Mouse (Mus musculus): ENCODE data around the gene Eps8. TPM values are rescaled to one million over a fixed set of nuclear protein-coding genes. Genes with fewer than 3 reads are reported as not detected.

The Eps8 gene
- polyA plus RNA-seq, 1 experiment from 2014 or later, result 31.7 TPM

GRCm38 (mm10) chr6:137637443-137637842, 17.2 kb downstream of the Eps8 start:
- 44% methylated on average over 7 of the region's 7 CpGs for WGBS
- Histone ChIP-seq H3K27ac (ENCODE audit: low read length) (no peak overlapping the region; the same call in 1 of the 2 replicates), H3K9me3 (ENCODE audit: control insufficient read depth, low read length) (no peaks in the 10 kb centered on the region), H3K4me1 (replicated peaks; ENCODE audit: control insufficient read depth, insufficient read depth, low read length) (0 out of 2 replicates have a peak, but pooled peaks cover 6% of the 10 kb centered on the region), H3K27me3 (ENCODE audit: control insufficient read depth, insufficient read depth, low read depth, low read length) (no peaks in the 10 kb centered on the region), H3K36me3 (ENCODE audit: control insufficient read depth, insufficient read depth, low read length) (no peaks in the 10 kb centered on the region), H3K4me2 (ENCODE audit: low read depth, low read length) (no peak overlapping the region), H3K4me3 (ENCODE audit: low read length) (no peak overlapping the region), H3K9ac (ENCODE audit: low read length) (no peak overlapping the region)
- no peak for ATAC-seq (ENCODE audit: low read depth)

GRCm38 (mm10) chr6:137636131-137636530, 18.5 kb downstream of the Eps8 start:
- 0 out of 2 replicates have a peak, but pooled peaks cover 6% of the 10 kb centered on the region for H3K4me1 ChIP-seq (replicated peaks; ENCODE audit: control insufficient read depth, insufficient read depth, low read length)
- no peak overlapping the region for H3K27ac ChIP-seq (ENCODE audit: low read length)
- ATAC-seq (ENCODE audit: low read depth), result no peak

DNA sequence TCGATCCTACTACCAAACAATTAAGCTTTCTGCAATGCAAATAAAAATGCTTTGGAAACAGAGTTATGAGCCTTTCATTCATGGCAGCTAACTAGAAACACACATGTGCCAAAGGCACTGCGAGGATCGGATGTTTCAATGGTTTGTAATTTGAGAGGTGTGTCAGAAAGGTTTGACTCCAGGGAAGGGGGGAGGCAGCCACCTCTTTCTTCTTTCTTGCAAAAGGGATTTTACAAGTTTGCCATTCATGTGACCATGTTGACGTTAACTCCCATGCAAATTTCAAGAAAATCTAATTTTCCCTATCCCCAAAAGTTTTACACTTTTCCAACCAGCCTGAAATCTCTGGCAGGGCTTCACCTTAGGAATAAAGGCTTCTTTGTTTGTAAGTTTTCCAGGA, 21.1 kb downstream of the Eps8 start:
- Histone ChIP-seq H3K36me3 (ENCODE audit: control insufficient read depth, insufficient read depth, low read length) (no peaks in the 10 kb centered on the region), H3K9me3 (ENCODE audit: control insufficient read depth, low read length) (no peaks in the 10 kb centered on the region), H3K9ac (ENCODE audit: low read length) (no peak overlapping the region), H3K27me3 (ENCODE audit: control insufficient read depth, insufficient read depth, low read depth, low read length) (no peaks in the 10 kb centered on the region), H3K27ac (ENCODE audit: low read length) (no peak overlapping the region), H3K4me1 (replicated peaks; ENCODE audit: control insufficient read depth, insufficient read depth, low read length) (peaks cover 13% of the 10 kb centered on the region), H3K4me2 (ENCODE audit: low read depth, low read length) (no peak overlapping the region), H3K4me3 (ENCODE audit: low read length) (no peak overlapping the region)
- no peak for ATAC-seq (ENCODE audit: low read depth)
- WGBS, result 40% methylated on average over 4 of the region's 4 CpGs

More at GRCm38 (mm10) chr6:137636131-137636530, 18.5 kb downstream of the Eps8 start:
- H3K4me2 ChIP-seq (ENCODE audit: low read depth, low read length), result no peak overlapping the region
- 62% methylated on average over 5 of the region's 5 CpGs for WGBS
- no peak overlapping the region for H3K9ac ChIP-seq (ENCODE audit: low read length)
- H3K4me3 ChIP-seq (ENCODE audit: low read length), result no peak overlapping the region
- no peaks in the 10 kb centered on the region for H3K36me3 ChIP-seq (ENCODE audit: control insufficient read depth, insufficient read depth, low read length)
- H3K9me3 ChIP-seq (ENCODE audit: control insufficient read depth, low read length), result no peaks in the 10 kb centered on the region
- no peaks in the 10 kb centered on the region for H3K27me3 ChIP-seq (ENCODE audit: control insufficient read depth, insufficient read depth, low read depth, low read length)

- Histone ChIP-seq H3K9ac (ENCODE audit: low read length) (no peak overlapping the region), H3K27me3 (ENCODE audit: control insufficient read depth, insufficient read depth, low read depth, low read length) (no peaks in the 10 kb centered on the region), H3K9me3 (ENCODE audit: control insufficient read depth, low read length) (no peaks in the 10 kb centered on the region), H3K27ac (ENCODE audit: low read length) (no peak overlapping the region), H3K36me3 (ENCODE audit: control insufficient read depth, insufficient read depth, low read length) (no peaks in the 10 kb centered on the region), H3K4me3 (ENCODE audit: low read length) (no peak overlapping the region), H3K4me1 (replicated peaks; ENCODE audit: control insufficient read depth, insufficient read depth, low read length) (peaks cover 14% of the 10 kb centered on the region), H3K4me2 (ENCODE audit: low read depth, low read length) (no peak overlapping the region)
- WGBS, result 70% methylated on average over 8 of the region's 8 CpGs
- ATAC-seq (ENCODE audit: low read depth), result no peak
Observed at GRCm38 (mm10) chr6:137633121-137633520, 21.6 kb downstream of the Eps8 start.

DNA sequence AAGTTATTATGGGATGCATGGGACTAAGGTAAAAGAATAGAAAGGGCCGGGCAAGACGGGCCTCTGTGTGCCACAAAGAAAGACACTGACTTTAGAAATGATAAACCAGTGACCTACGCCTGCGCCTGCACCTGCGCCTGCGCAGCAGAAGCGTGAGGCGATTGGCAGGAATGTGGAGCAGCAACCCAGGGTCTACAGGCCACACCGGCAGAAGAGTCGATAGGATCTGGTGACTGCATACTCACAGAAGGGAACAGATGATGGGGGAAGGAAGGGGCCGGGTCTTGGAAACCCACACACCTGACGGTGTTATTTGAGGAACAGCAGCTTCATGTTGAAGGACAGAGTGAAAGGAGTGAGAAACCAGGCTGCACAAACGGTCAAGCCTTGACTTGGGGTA, 24.3 kb downstream of the Eps8 start:
- 37% methylated on average over 13 of the region's 13 CpGs for WGBS
- Histone ChIP-seq H3K9ac (ENCODE audit: low read length) (no peak overlapping the region), H3K27me3 (ENCODE audit: control insufficient read depth, insufficient read depth, low read depth, low read length) (no peaks in the 10 kb centered on the region), H3K27ac (ENCODE audit: low read length) (no peak overlapping the region), H3K4me1 (replicated peaks; ENCODE audit: control insufficient read depth, insufficient read depth, low read length) (peaks cover 14% of the 10 kb centered on the region), H3K4me2 (ENCODE audit: low read depth, low read length) (peak overlapping the region; percentile 21), H3K4me3 (ENCODE audit: low read length) (no peak overlapping the region), H3K36me3 (ENCODE audit: control insufficient read depth, insufficient read depth, low read length) (no peaks in the 10 kb centered on the region), H3K9me3 (ENCODE audit: control insufficient read depth, low read length) (no peaks in the 10 kb centered on the region)
- 0 out of 2 replicates have a peak, but pooled peaks have one; percentile 31 for ATAC-seq (ENCODE audit: low read depth)

GRCm38 (mm10) chr6:137629603-137630231, 25.0 kb downstream of the Eps8 start:
- peaks cover 14% of the 10 kb centered on the region for H3K4me1 ChIP-seq (replicated peaks; ENCODE audit: control insufficient read depth, insufficient read depth, low read length)
- ATAC-seq (ENCODE audit: low read depth), result peak; percentile 75
- no peak overlapping the region for H3K9ac ChIP-seq (ENCODE audit: low read length)
- H3K4me3 ChIP-seq (ENCODE audit: low read length), result no peak overlapping the region
- peak overlapping the region; percentile 21 for H3K4me2 ChIP-seq (ENCODE audit: low read depth, low read length)
- 24% methylated on average over 13 of the region's 13 CpGs for WGBS
- H3K36me3 ChIP-seq (ENCODE audit: control insufficient read depth, insufficient read depth, low read length), result no peaks in the 10 kb centered on the region
- peak overlapping the region; percentile 65 for H3K27ac ChIP-seq (ENCODE audit: low read length)
- H3K9me3 ChIP-seq (ENCODE audit: control insufficient read depth, low read length), result no peaks in the 10 kb centered on the region
- H3K27me3 ChIP-seq (ENCODE audit: control insufficient read depth, insufficient read depth, low read depth, low read length), result no peaks in the 10 kb centered on the region

DNA sequence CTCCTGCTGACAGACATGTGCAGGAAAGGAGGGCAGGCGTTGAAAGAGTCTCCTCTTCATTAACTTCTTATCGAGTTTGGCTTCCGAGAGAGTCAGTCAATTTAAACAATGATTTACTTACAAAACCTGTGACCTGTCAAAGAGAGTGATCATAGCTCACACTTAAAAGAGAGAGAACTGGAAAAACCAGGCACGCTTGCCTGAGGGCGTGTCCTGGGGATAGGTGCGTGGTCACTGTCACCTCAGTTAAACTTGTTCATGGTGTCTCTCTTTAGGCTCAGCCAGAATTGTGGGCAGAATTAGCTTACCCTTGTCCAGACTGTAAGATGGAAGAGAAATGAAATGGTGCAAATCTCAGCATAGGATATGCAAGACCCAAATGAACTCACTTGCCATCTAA, 26.0 kb downstream of the Eps8 start:
- WGBS, result 55% methylated on average over 6 of the region's 6 CpGs
- ATAC-seq (ENCODE audit: low read depth), result no peak
- Histone ChIP-seq H3K36me3 (ENCODE audit: control insufficient read depth, insufficient read depth, low read length) (no peaks in the 10 kb centered on the region), H3K4me3 (ENCODE audit: low read length) (no peak overlapping the region), H3K27ac (ENCODE audit: low read length) (no peak overlapping the region), H3K9ac (ENCODE audit: low read length) (no peak overlapping the region), H3K4me2 (ENCODE audit: low read depth, low read length) (no peak overlapping the region), H3K9me3 (ENCODE audit: control insufficient read depth, low read length) (no peaks in the 10 kb centered on the region), H3K27me3 (ENCODE audit: control insufficient read depth, insufficient read depth, low read depth, low read length) (no peaks in the 10 kb centered on the region), H3K4me1 (replicated peaks; ENCODE audit: control insufficient read depth, insufficient read depth, low read length) (peaks cover 14% of the 10 kb centered on the region)

- H3K27ac ChIP-seq (ENCODE audit: low read length), result no peak overlapping the region
- no peak for ATAC-seq (ENCODE audit: low read depth)
- H3K36me3 ChIP-seq (ENCODE audit: control insufficient read depth, insufficient read depth, low read length), result no peaks in the 10 kb centered on the region
- 51% methylated on average over 2 of the region's 2 CpGs for WGBS
- H3K4me3 ChIP-seq (ENCODE audit: low read length), result no peak overlapping the region
- no peak overlapping the region for H3K9ac ChIP-seq (ENCODE audit: low read length)
- H3K4me1 ChIP-seq (replicated peaks; ENCODE audit: control insufficient read depth, insufficient read depth, low read length), result no peaks in the 10 kb centered on the region
- H3K27me3 ChIP-seq (ENCODE audit: control insufficient read depth, insufficient read depth, low read depth, low read length), result no peaks in the 10 kb centered on the region
- no peaks in the 10 kb centered on the region for H3K9me3 ChIP-seq (ENCODE audit: control insufficient read depth, low read length)
- no peak overlapping the region for H3K4me2 ChIP-seq (ENCODE audit: low read depth, low read length)
Observed at GRCm38 (mm10) chr6:137621021-137621420, 33.7 kb downstream of the Eps8 start.

DNA sequence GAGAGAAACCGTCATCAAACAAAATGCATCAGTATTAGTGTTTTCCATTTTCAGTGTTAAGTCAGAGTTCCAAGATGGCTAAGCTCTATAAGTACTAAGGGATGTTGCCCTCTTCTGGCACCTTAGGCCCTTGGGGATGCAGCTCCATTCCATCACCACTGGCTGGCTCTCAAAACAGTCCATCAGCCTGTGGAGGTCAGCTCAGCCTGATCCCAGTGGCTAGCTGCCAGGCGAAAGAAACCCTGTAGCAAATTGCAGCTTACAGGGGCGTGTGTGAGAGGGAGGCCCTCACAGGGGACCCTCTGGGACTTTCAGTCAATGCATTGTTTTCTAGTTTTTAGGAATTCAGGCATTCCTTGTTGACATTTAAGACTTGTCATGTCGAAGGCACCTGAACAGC, 40.8 kb downstream of the Eps8 start:
- Histone ChIP-seq H3K4me1 (replicated peaks; ENCODE audit: control insufficient read depth, insufficient read depth, low read length) (peaks cover 12% of the 10 kb centered on the region), H3K27me3 (ENCODE audit: control insufficient read depth, insufficient read depth, low read depth, low read length) (no peaks in the 10 kb centered on the region), H3K4me2 (ENCODE audit: low read depth, low read length) (no peak overlapping the region), H3K36me3 (ENCODE audit: control insufficient read depth, insufficient read depth, low read length) (no peaks in the 10 kb centered on the region), H3K4me3 (ENCODE audit: low read length) (no peak overlapping the region), H3K9me3 (ENCODE audit: control insufficient read depth, low read length) (no peaks in the 10 kb centered on the region; the same call in 1 of the 2 replicates), H3K27ac (ENCODE audit: low read length) (no peak overlapping the region), H3K9ac (ENCODE audit: low read length) (no peak overlapping the region)
- 50% methylated on average over 4 of the region's 4 CpGs for WGBS
- ATAC-seq (ENCODE audit: low read depth), result peak; percentile 30; the same call in 1 of the 2 replicates

All from lung, embryonic 16.5 days (tissue).